Mouse (Mus musculus) left cerebral cortex, adult 9 months (tissue): ENCODE measurements around the gene Zfp985.
"Not testable (repeated sequence)": the region's sequence is repeated elsewhere in the genome, so short reads cannot be mapped to it uniquely, and the experiment has no call there.

Experiments
- DNase-seq, 2 experiments: peaks; one replicate each; pipeline ENCODE4 v3.0.0; 2022; ENCODE audit warnings: low spot score in 2 of 2

The Zfp985 gene

DNA sequence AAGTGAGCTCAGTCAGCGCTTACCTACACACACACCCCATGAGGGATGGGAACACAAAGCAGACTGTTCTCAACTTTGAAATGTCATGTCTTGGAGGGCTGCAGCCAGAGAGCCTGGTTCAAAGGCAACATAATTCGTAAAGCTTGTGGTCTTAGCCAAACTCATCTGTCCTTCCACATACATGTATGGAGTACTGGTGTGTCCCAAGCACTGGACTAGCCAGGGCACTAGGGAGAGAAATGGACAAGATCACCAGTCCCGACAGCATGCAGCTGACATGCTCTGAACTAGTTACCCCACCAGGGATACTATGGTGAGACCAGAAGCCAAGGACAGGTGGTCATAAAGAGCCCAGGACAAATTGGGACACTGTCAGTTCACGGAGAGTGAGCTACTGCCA, 50.7 kb downstream of the Zfp985 start:
- DNase-seq: no peak

DNA sequence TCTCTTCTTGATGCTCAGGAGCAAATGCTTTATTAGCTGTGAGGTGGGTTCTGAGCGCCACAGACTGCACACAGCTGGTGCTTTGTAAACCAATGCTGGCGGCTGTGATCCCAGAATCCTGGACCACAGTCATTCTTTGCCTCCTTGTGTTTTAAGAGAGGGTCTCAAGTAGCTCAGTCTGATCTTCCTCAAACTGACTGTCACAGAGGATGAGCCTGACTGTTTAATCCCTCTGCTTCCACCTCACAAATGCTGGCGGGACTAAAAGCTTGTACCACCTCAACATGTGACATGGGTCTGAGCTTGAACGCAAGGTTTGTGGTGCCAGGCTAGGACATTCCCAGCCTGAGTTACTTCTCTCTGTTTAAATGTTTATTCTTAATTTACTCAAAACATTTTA, 52.4 kb downstream of the Zfp985 start:
- DNase-seq: no peak

DNA sequence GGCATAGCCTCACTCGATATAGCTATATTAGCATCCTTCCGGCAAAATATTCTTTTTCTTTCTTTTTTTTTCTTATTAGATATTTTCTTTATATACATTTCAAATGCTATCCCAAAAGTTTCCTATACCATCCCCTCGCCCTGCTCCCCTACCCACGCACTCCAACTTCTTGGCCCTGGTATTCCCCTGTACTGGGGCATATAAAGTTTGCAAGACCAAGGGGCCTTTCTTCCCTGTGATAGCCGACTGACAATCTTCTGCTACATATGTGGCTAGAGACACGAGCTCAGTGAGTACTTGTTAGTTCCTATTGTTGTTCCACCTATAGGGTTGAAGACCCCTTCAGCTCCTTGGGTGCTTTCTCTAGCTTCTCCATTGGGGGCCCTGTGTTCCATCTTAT, 53.4 kb downstream of the Zfp985 start:
- DNase-seq: not testable (repeated sequence)

DNA sequence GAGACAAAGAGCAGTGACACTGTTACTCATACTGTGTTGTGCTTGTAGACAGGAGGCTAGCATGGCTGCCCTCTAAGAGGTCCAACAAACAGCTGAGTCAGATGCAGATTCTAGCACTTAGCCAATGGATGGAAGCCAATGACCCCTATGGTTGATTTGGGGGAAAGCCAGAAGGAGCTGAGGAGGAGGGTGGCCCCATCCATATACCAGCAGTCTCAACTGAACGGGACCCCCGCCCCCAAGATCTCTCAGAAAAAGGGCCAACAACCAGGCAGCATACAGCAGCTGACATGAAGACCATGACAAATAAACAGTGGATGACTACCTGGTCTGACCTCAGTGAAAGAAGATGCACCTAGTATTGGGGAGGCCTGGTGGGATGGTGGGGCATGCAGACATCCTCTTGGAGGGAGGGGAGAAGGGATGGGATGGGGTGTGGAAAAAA, 80.8 kb downstream of the Zfp985 start:
- DNase-seq: not testable (repeated sequence)
